Mouse (Mus musculus): ENCODE results near the gene Zcchc4.

GRCm38 (mm10) chr5:52775237-52775636 is at the start of gene Zcchc4:
- TF ChIP-seq TAL1 (IDR thresholded peaks at IDR 0.05; ENCODE audit: low read length) (no peak), GATA1 (IDR thresholded peaks at IDR 0.05; ENCODE audit: low read length) (no peak)

Measured in erythroblast, embryonic 14.5 days (primary cell).